Mouse (Mus musculus): ENCODE results near the gene Ddx5. TPM values are rescaled to one million over a fixed set of nuclear protein-coding genes. Genes with fewer than 3 reads are reported as not detected.

Ddx5 gene
- polyA plus RNA-seq (2012; rRNA removed), result 481 and 520 TPM in 2 replicates

DNA sequence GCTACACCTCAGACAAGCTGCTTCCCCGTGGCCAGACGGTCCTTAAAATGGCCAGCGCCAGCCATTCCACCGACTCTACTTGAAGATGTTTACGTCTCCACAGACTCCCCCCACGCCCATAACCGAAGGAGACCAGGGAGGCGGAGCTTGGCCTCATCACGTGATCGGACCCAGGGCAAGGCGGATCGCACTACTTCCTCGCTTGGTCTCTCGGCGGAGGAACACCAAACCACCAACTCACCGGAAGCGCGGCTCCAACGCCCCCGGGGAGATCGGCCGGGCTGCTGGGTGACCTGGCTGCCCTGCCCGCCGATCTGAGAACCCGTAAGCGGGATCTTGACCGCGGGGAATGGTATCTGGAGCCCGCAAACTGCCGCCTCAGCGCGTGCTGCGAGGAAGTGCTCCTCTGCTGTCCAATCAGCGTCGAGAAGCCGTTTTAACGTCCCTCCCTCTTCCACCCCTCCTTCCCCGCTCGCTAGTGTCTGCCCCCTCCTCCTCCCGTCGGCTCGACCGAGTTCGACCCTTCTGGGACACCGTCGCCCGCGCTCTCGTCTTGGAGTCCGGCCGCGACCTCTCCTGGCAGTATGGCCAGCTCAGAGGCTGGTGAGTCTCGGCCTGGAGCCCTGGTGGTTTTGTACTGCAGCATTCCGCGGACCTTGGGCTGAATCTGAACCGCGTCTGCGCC, at the start of gene Ddx5, which contains the start of gene Cep95:
TSS of gene Ddx5 (minus strand) at position 411 of the 685 bp plus-strand sequence.
TSS of gene Cep95 (plus strand) at position 478 of the 685 bp plus-strand sequence.

DNA sequence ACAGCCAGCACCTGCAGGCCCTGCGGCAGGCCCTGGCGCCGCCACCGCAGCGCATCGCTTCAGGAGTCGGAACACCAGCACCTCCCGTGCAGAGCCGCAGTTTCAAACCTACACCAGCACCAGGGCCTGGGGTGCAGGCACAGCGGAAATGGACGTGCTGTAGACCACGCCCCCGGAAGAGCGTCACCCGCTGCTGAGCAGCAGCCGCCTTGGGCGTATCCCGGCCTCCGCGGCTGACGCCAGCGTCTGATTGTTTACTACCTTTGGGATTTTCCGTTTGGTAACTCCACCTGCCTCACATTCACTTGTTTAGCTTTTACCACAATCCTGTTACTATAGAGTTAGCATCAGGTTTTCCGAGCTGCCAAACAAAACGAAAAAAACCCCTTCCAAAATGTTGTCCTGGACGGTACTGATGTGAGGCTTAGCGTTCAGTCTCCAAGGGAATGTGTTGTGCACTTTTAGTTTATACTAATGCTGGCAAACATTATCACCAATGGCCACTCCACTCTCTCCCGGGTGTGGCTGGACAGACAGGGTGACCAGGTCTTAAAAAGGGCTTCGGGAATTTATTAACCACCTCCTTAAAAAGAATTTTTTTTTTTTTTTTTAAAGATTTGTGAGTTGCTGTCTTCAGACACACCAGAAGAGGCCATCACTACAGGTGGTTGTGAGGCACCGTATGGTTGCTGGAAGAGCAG, 9.4 kb downstream of the Ddx5 start, which contains the start of gene Polg2:
TSS of gene Polg2 (minus strand) at position 150 of the 701 bp plus-strand sequence.

DNA sequence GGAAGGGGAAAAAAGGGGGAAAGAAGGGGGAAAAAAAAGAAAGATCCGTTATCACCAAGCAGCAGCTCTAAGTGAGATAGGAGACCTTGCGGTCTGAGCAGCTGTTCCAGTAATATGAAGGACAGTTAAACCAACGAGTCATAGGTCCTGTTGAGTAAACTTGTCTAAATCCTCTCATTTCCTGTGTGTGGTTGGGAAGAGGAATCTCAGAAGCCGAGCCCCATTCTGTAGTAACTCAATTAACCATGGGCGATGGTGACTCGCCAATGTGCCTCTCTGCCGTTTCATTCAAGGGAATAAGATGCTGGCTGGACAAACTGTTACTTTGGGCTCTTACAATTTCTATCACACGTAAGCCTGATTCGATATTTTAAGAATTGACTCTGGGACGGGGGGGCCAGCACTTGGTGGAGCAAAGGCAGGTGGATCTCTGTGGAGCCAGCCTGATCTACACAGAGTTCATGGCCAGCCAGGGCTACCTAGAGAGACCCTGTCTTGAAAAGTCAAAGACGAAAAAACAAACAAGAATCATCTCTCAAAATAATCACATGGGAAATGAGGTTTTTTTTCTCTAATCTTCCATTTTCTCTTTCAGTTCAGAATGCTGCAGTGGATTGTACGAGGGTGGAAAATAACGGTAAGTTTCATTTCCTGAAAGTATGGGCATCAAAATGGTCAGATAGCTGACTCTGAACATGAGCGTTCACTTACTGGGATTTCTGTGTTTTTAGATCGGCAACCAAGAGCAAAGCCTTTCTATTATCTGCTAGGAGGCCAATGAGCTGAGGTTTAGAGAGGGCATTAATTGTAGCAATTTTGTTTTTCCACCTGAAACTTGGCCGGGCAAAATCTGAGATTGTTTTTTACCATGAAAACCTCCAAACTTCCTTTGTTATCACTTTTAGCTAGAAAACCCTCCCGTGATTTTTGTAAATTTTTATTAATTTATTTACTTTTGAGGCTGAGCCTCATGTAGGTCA, 37.7 kb downstream of the Ddx5 start, which contains the start of gene Milr1:
TSS of gene Milr1 (plus strand) at position 188 of the 980 bp plus-strand sequence.

DNA sequence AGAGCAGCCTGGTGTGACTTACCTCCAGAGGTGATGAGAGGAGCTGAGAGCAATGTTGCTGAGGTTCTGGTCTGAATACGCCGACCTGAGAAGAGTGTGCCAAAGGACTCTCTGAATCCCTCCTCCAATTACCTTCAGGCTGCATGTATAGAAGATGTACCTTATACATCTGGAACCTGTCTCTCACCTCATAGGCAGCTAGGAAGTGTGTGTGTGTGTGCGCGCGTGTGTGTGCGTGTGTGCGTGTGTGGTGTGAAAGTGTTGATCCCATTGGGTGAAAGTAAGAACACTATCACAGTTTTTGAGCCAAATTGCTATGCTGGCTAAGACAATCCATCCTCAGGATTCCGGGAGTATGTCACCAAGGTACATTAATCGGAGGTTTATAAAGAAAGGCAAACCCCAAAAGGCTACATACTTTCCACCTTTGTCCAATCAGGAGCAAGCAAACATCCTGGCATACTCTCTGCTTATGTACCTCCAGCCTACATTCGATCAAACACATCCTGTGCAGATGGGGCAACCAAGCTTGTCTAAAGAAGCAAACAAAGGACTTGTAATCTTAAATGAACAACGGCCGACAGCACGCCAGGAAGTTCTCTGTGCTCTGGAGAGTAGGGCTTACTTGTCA, 38.7 kb downstream of the Ddx5 start, which contains the start of gene Pecam1:
TSS of gene Pecam1 (minus strand) at position 508 of the 631 bp plus-strand sequence.

Other genes with a start within 250 kb of the Ddx5 start
- 35.7 and 36.3 TPM in 2 replicates for gene Tex2, start 175.8 kb downstream of the Ddx5 start, polyA plus RNA-seq (2012; rRNA removed)
- 14.7 and 17.4 TPM in 2 replicates for gene Pecam1, start 38.6 kb downstream of the Ddx5 start, polyA plus RNA-seq (2012; rRNA removed)
- gene Milr1, start 38.0 kb downstream of the Ddx5 start, polyA plus RNA-seq (2012; rRNA removed), result 0.41 and 0.56 TPM in 2 replicates
- 10.6 TPM in 2 replicates for gene Polg2, start 9.6 kb downstream of the Ddx5 start, polyA plus RNA-seq (2012; rRNA removed)
- 22.0 and 23.0 TPM in 2 replicates for gene Cep95, start 67 bp upstream of the Ddx5 start, polyA plus RNA-seq (2012; rRNA removed)
- 19.3 and 21.7 TPM in 2 replicates for gene Smurf2, start 131.5 kb upstream of the Ddx5 start, polyA plus RNA-seq (2012; rRNA removed)
- gene Kpna2, start 210.4 kb upstream of the Ddx5 start, polyA plus RNA-seq (2012; rRNA removed), result 92.4 and 102 TPM in 2 replicates
- 5.3 and 5.5 TPM in 2 replicates for gene 1810010H24Rik, start 236.5 kb upstream of the Ddx5 start, polyA plus RNA-seq (2012; rRNA removed)

Data from central nervous system, embryonic 18 days (tissue).